Mouse (Mus musculus): ENCODE measurements around the gene Cdkn1c.

DNA sequence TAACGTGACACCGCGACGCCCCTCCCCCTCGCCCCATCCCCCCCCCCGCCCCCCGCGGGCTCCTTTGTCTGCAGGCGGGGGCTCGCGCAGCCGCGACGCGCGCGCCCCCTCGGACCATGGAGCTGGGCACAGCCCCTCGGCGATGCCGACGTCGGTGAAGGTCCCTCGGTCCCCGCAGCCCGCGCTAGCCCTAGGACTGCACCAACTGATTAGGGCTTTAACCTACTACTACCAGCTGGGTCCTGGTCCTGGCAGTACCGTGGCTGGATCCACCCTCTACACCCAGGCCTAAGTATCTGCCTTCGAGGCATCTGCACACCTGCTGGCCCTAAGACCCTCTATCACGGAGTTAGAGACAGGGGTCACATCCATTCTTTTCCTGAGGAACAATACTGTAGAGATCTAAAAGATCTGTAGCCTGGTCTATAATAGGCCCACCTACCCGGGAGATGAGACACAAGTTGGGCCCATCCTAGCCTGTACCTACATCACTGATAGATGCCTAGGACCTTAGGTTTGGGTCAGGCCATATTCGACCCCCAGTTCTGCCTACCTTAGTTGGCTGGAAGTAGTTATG, 532 bp upstream of the Cdkn1c start:
- TF ChIP-seq CTCF (conservative IDR thresholded peaks at IDR 0.05; ENCODE audit: insufficient read depth, insufficient read length, low read depth, low read length) (no peak), POLR2A (IDR thresholded peaks at IDR 0.05; ENCODE audit: low read depth, low read length) (no peak)

All from kidney, adult 2 months (tissue).